Mouse (Mus musculus) frontal cortex, adult 2 months (tissue): Measurements from ENCODE around the gene Mapk3. TPM values are rescaled to one million over a fixed set of nuclear protein-coding genes. Genes with fewer than 3 reads are reported as not detected.

Experiments used
- DNase-seq, 2 experiments: peaks; one replicate each; pipeline ENCODE4 v3.0.0; 2022; ENCODE audit warnings: low spot score in 1 of 2; ENCODE audit errors: extremely low spot score in 1 of 2
- polyA plus RNA-seq: library from polyadenylated mRNA; depleted of rRNA; stranded (reverse); fragments of >200 nt; gene quantifications from 2 replicates; pipeline ENCODE4 v1.2.3, GENCODE M21; 2012; rRNA removed

Mapk3 gene
- polyA plus RNA-seq, 1 experiment: 314 TPM

DNA sequence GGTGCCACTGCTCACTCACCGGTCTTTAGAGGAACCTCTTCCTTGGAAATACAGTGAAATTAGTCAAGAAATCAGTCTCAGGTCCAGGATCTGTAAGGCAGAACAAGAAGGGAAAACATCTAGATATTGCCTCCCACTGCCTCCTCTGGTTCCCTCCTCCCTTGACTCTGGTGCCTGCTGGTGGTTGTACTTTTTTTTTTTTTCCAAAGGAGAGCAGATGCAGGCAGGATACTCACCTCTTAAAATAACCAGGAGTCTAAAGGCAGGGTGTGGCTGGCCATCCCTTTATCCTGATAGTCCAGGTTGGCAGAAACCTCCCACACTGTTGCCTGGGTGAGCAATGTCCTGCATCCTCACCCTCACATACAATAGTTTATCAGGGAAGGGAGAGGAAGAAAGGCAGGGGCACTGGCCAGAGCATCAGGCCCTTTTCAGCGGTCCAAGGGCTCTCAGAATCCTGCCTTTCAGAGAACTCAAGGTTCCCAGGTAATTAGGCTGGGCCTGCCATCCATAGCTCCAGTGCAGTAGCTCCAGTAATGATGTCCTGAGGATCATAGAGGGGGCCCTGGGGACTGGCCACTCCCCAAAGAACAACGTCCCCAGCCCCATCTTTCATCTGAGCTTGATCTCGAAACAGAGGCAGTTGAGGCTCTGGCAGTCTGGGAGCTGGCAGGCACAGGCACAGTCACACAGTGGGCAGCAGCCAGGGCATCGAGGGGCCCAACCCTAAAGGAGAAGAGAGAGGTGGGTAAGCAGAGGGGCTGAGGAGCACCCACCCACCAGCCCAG is 41.1 kb downstream of the Mapk3 start:
- DNase-seq: peak in 1 of 2 experiments; percentile 71

DNA sequence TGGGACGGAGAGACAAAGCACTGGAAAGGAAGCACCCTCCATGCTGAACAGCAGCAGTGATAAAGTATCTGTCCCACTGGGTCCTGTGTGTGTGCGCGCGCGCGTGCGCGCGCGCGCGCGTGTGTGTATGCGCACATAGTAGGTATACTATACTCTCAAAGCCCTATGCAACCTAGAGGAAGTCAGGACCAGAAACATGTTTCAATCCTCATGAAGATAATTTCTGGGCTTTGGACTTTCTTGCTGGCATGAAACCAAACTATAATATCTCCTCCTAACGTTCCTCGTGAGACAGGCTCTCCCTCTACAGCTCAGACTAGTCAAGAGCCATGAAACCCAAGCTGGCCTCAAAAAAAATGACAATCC is 41.6 kb downstream of the Mapk3 start:
- no peak for DNase-seq

DNA sequence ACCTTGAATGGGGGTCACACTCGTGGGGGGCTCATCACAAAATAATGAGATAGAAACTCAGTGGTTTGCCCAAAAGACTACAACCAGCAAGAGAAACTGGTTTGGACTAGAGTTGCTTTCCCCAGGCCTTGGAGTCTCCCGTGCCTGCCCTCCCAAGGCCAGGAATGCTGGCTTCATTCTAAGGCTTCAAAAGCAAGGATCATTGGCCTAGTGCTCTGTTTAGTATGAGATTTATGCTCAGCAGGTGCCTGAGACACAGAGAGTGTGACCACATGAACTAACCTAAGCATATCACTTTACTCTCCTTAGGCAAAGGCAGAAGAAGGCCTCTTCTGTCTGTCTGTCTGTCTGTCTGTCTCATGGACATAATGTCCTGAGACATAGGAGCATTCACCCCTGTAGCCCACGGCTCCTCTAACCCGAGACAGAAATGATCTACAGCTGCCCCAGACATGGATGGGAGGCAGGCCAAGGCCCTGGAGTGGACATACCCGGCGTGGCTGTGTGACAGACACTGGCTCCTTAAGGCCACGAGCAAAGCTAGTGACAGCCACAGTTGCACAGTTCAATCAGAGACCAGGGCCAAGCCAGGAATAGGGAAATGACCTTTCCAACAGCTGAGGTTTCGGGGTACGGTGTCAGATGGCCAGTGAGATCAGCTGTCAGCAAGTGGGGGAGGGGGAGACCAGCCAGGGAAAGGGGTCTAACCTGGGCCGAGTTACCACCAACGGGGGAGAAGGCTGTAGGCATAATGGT is 42.9 kb downstream of the Mapk3 start:
- no peak for DNase-seq

DNA sequence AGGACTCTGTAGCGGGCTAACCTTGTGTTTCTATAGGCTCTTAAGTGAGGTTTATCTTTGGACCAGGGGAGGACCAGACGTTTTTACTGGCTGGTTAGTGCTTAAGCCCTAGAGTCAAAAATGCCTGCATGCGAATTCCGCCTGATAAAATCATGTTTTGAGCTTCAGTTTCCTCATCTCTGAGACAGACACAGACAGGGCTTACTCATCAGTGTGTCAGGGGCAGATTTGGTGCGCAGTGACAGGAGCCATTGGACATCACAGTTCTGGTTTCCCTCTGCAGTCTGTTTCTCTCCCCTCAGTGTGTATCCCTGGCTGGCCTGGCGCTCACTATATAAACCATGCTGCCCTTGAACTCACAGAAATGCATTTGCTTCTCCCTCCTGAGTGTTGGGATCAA is 43.8 kb downstream of the Mapk3 start:
- DNase-seq: no peak

DNA sequence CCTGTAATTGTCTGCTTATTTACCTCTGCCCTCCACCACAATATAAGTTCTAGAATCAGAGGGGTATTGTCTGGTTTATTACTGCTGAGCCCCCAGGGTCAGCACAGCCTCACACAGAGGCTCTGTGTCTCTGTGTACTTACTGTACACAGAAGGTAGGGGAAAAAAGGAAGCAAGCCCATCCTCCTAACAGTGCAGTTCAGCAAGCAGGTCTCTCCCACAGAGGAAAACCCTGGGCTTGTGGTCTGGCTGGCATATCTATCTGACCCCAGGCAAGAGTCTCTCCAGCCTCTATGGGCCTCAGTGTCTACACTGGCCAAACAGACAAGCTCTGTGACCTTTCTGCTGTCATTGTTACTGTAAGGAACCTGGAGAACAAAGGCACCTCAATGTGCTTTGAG is 44.4 kb downstream of the Mapk3 start:
- no peak for DNase-seq

DNA sequence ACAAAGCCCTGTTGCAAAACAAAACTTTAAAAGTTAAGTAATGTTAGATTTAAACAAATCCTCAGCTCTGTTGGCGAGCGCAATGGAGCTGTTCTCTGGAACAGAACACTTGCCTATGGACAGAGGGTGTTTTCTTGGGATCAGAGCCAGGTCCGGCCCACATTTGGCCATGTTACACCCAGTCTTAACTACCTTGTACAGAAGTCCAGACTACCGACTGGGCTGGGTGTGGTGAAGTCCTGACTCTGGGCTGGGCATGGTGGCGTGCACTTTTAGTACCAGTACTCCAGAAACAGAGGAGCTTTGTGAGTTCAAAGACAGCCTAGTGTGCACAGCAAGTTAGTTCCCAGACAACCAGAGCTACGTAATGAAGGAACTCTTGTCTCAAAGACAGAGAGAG is 47.6 kb downstream of the Mapk3 start:
- DNase-seq: no peak

DNA sequence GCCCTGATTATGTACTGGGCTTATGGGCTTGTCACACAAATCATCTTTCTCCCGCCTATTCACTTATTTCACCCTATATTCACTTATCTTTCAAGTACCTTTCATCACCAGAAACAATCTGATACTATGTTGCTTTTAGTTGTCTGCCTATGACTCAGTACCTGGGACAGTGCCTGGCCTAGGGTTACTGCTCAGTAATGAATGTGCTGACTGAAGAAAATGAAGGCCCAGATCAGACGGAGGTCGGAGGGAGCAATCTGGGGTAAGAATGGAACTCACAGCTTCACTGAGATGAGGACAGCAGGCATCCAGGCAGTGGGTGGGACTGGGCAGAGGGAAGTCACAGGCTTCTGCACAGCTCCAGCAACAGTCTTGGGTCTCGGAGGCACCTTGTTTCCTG is 48.0 kb downstream of the Mapk3 start:
- DNase-seq: no peak

DNA sequence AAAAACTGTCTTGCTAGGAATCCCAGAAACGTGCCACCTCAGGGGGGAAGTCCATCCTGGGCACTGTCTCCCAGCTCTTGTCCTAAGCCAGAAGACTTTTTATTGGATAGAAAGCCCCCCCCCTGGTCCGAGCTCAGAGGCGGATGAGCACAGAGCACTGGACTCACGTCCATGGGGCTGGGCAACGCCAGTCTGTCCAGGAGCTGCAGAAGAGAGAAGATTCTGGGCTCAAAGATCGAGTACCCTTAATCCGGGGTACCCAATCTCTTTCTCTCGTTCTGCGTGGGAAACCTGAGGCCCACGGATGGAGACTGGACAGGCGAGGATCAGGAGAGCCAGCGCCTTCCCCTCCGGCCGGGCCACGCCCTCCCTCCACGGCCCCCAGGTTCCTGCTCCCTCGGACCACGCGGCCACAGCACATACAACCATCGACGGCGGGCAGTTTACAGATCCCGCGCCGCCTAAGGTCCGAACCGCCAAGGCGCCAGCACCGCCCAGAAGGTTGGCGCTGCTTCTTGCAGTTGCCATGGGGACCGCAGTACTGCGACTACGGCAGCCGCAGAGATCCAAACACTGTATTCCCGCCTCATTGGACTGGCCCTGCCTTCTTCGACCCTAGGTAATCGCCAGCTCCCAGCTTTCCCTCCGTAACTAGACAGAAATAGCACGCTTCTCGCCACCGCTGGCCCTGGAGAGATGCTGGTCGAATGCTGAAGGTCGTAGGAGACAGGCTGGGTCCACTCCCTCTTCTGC is 49.5 kb downstream of the Mapk3 start:
- DNase-seq: peak; percentile 80 to 94

DNA sequence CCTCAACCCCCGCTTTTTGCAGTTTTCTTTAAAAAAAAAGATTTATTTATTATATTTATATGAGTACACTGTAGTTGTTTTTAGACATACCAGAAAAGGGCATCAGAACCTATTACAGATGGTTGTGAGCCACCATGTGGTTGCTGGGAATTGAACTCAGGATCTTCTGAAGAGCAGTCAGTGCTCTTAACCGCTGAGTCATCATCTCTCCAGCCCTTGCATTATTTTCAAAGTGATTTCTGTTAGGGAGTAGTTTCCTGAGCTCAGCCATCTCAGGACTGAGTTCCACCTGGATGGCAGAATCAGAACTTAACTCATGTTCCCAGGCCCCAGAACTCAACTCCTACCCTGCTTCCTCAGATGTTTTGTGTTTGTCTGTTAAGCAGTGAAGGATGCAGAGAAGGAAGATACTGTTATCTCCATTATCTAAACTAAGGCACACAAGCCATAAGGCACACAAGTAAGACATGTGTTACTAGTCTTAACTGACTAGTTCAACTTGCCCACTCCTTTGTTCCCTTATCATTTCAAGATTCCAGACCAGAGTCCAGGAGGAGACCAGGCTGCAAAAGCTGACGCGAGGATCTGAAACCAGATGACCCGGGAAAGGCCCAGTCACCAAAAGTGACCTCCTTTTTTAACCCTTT is 50.4 kb downstream of the Mapk3 start:
- no peak for DNase-seq

Other genes with a start within 250 kb of the Mapk3 start
- 107 and 114 TPM in 2 replicates for gene Eif3c, start 193.2 kb upstream of the Mapk3 start, polyA plus RNA-seq
- 0.74 and 0.82 TPM in 2 replicates for gene Apobr, start 174.7 kb upstream of the Mapk3 start, polyA plus RNA-seq
- gene Cln3, start 173.8 kb upstream of the Mapk3 start, polyA plus RNA-seq: 45.1 and 46.3 TPM in 2 replicates
- 0.13 TPM in 1 of 2 replicates, not detected in the other for gene Il27, start 164.7 kb upstream of the Mapk3 start, polyA plus RNA-seq
- gene Nupr1, start 128.7 kb upstream of the Mapk3 start, polyA plus RNA-seq: 23.9 and 31.7 TPM in 2 replicates
- 40.2 and 44.8 TPM in 2 replicates for gene Sgf29, start 110.3 kb upstream of the Mapk3 start, polyA plus RNA-seq
- 10.7 and 11.1 TPM in 2 replicates for gene Sult1a1, start 83.2 kb upstream of the Mapk3 start, polyA plus RNA-seq
- gene Bola2, start 64.2 kb upstream of the Mapk3 start, polyA plus RNA-seq: 46.4 and 65.4 TPM in 2 replicates
- 34.3 and 34.5 TPM in 2 replicates for gene Slx1b, start 63.8 kb upstream of the Mapk3 start, polyA plus RNA-seq
- 135 and 145 TPM in 2 replicates for gene Coro1a, start 51.8 kb upstream of the Mapk3 start, polyA plus RNA-seq
- 4.4 and 6.4 TPM in 2 replicates for gene Gdpd3, start 6.7 kb downstream of the Mapk3 start, polyA plus RNA-seq
- gene Ypel3, start 17.4 kb downstream of the Mapk3 start, polyA plus RNA-seq: 439 and 535 TPM in 2 replicates
- 1.4 and 1.9 TPM in 2 replicates for gene Tbx6, start 21.9 kb downstream of the Mapk3 start, polyA plus RNA-seq
- gene Ppp4c, start 32.9 kb downstream of the Mapk3 start, polyA plus RNA-seq: 84.5 and 85.1 TPM in 2 replicates
- 130 and 142 TPM in 2 replicates for gene Fam57b, start 38.1 kb downstream of the Mapk3 start, polyA plus RNA-seq
- 0.53 TPM in 1 of 2 replicates, not detected in the other for gene 4930451I11Rik, start 72.0 kb downstream of the Mapk3 start, polyA plus RNA-seq
- gene Doc2a, start 87.8 kb downstream of the Mapk3 start, polyA plus RNA-seq: 35.1 and 44.5 TPM in 2 replicates
- 89.0 and 92.5 TPM in 2 replicates for gene Hirip3, start 102.4 kb downstream of the Mapk3 start, polyA plus RNA-seq
- gene Ino80e, start 102.8 kb downstream of the Mapk3 start, polyA plus RNA-seq: 56.0 and 58.8 TPM in 2 replicates
- 105 and 110 TPM in 2 replicates for gene Taok2, start 125.1 kb downstream of the Mapk3 start, polyA plus RNA-seq
- gene Tmem219, start 163.3 kb downstream of the Mapk3 start, polyA plus RNA-seq: 27.7 and 30.9 TPM in 2 replicates
- gene Kctd13, start 169.3 kb downstream of the Mapk3 start, polyA plus RNA-seq: 163 and 171 TPM in 2 replicates
- gene Asphd1, start 190.0 kb downstream of the Mapk3 start, polyA plus RNA-seq: 46.4 and 54.9 TPM in 2 replicates
- 175 and 194 TPM in 2 replicates for gene Sez6l2, start 191.0 kb downstream of the Mapk3 start, polyA plus RNA-seq
- gene Cdipt, start 216.3 kb downstream of the Mapk3 start, polyA plus RNA-seq: 224 and 230 TPM in 2 replicates
- gene Cdiptos, start 216.5 kb downstream of the Mapk3 start, polyA plus RNA-seq: 0.80 and 1.0 TPM in 2 replicates